Mouse (Mus musculus) CH12.LX (cell line): Measurements from ENCODE around the gene Cabp1.

Experiments
- CHD2 ChIP-seq: IDR thresholded peaks from 2 replicates; pipeline ENCODE4 v1.6.1; 2011; ENCODE audit warnings: low read length, improper control_type of control experiment
- CTCF ChIP-seq, 2 experiments: IDR thresholded peaks in 1 of 2; conservative IDR thresholded peaks in 1 of 2; 2 replicates each; pipeline ENCODE4 v1.5.1; 2011 to 2012; ENCODE audit warnings: low read depth in 2 of 2, low read length in 2 of 2, improper control_type of control experiment in 1 of 2, inconsistent platforms in 1 of 2, mild to moderate bottlenecking in 1 of 2, moderate library complexity in 1 of 2
- EP300 ChIP-seq: IDR thresholded peaks from 2 replicates; pipeline ENCODE4 v1.6.1; 2011; ENCODE audit warnings: low read length, improper control_type of control experiment
- GABPA ChIP-seq: IDR thresholded peaks from 2 replicates; pipeline ENCODE4 v1.6.1; 2012; ENCODE audit warnings: low read depth, low read length, improper control_type of control experiment, inconsistent platforms; ENCODE audit not compliant: insufficient replicate concordance
- POLR2A ChIP-seq: IDR thresholded peaks from 2 replicates; pipeline ENCODE4 v1.6.1; 2011; ENCODE audit warnings: low read depth, mild to moderate bottlenecking, improper control_type of control experiment, low read length
- TCF12 ChIP-seq: IDR thresholded peaks from 2 replicates; pipeline ENCODE4 v1.6.1; 2014; ENCODE audit warnings: low read depth, mild to moderate bottlenecking, inconsistent platforms, low read length, improper control_type of control experiment
- ZKSCAN1 ChIP-seq: IDR thresholded peaks from 2 replicates; pipeline ENCODE4 v1.6.1; 2012; ENCODE audit warnings: low read depth, inconsistent platforms, low read length, improper control_type of control experiment, borderline replicate concordance

DNA sequence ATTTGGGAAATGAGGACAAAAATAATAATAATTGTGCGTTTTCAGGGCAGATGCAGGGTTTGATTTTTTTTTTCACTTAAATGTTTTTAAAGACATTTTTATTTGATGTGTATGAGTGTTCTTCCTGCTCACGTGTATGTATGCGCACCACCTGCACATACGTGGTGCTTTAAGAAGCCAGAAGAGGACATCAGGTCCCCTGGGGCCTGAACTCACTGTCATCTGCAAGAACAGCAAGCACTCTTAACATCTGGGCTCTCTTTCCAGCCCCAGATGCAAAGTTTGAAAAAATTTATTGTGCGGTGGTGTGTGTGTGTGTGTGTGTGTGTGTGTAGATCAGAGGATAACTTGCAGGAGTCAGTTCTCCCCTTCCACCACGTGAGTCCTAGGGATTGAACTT is 16.3 kb downstream of the Cabp1 start:
- TF ChIP-seq CTCF (conservative IDR thresholded peaks at IDR 0.05 in 1 of 2, IDR thresholded peaks at IDR 0.05 in 1 of 2; ENCODE audit: low read depth in 2 of 2, low read length in 2 of 2) (no peak), POLR2A (no peak), TCF12 (no peak), ZKSCAN1 (no peak), CHD2 (no peak), EP300 (no peak), GABPA (no peak)
